Mouse (Mus musculus): Measurements from ENCODE around the gene Kcnt1. TPM values are rescaled to one million over a fixed set of nuclear protein-coding genes. Genes with fewer than 3 reads are reported as not detected.

Gene Kcnt1
- polyA plus RNA-seq, 1 experiment = not detected

Other genes starting within 250 kb of the Kcnt1 start
- not detected in 2 replicates for gene Ccdc183, start 246.1 kb upstream of the Kcnt1 start, polyA plus RNA-seq (2012; ENCODE audit: insufficient read depth, insufficient read length, missing spikeins)
- gene Tmem141, start 241.7 kb upstream of the Kcnt1 start, polyA plus RNA-seq (2012; ENCODE audit: insufficient read depth, insufficient read length, missing spikeins) = 30.9 and 34.5 TPM in 2 replicates
- 6.3 and 7.8 TPM in 2 replicates for gene Fcna, start 235.7 kb upstream of the Kcnt1 start, polyA plus RNA-seq (2012; ENCODE audit: insufficient read depth, insufficient read length, missing spikeins)
- gene Lcn8, start 210.6 kb upstream of the Kcnt1 start, polyA plus RNA-seq (2012; ENCODE audit: insufficient read depth, insufficient read length, missing spikeins) = not detected in 2 replicates
- not detected in 2 replicates for gene Lcn5, start 205.8 kb upstream of the Kcnt1 start, polyA plus RNA-seq (2012; ENCODE audit: insufficient read depth, insufficient read length, missing spikeins)
- gene Lcn6, start 186.9 kb upstream of the Kcnt1 start, polyA plus RNA-seq (2012; ENCODE audit: insufficient read depth, insufficient read length, missing spikeins) = not detected in 2 replicates
- not detected in 2 replicates for gene Lcn10, start 181.0 kb upstream of the Kcnt1 start, polyA plus RNA-seq (2012; ENCODE audit: insufficient read depth, insufficient read length, missing spikeins)
- gene Obp2a, start 163.7 kb upstream of the Kcnt1 start, polyA plus RNA-seq (2012; ENCODE audit: insufficient read depth, insufficient read length, missing spikeins) = not detected in 2 replicates
- gene Bmyc, start 157.0 kb upstream of the Kcnt1 start, polyA plus RNA-seq (2012; ENCODE audit: insufficient read depth, insufficient read length, missing spikeins) = 20.2 and 26.5 TPM in 2 replicates
- not detected in 2 replicates for gene Obp2b, start 126.7 kb upstream of the Kcnt1 start, polyA plus RNA-seq (2012; ENCODE audit: insufficient read depth, insufficient read length, missing spikeins)
- not detected in 2 replicates for gene Lcn3, start 98.2 kb upstream of the Kcnt1 start, polyA plus RNA-seq (2012; ENCODE audit: insufficient read depth, insufficient read length, missing spikeins)
- not detected in 2 replicates for gene Lcn11, start 86.7 kb upstream of the Kcnt1 start, polyA plus RNA-seq (2012; ENCODE audit: insufficient read depth, insufficient read length, missing spikeins)
- gene Gm13539, start 81.5 kb upstream of the Kcnt1 start, polyA plus RNA-seq (2012; ENCODE audit: insufficient read depth, insufficient read length, missing spikeins) = not detected in 2 replicates
- not detected in 2 replicates for gene Glt6d1, start 47.9 kb upstream of the Kcnt1 start, polyA plus RNA-seq (2012; ENCODE audit: insufficient read depth, insufficient read length, missing spikeins)
- gene Lcn9, start 40.6 kb upstream of the Kcnt1 start, polyA plus RNA-seq (2012; ENCODE audit: insufficient read depth, insufficient read length, missing spikeins) = not detected in 2 replicates
- gene Sohlh1, start 16.5 kb upstream of the Kcnt1 start, polyA plus RNA-seq (2012; ENCODE audit: insufficient read depth, insufficient read length, missing spikeins) = not detected in 2 replicates
- 2.4 and 8.2 TPM in 2 replicates for gene Camsap1, start 119.5 kb downstream of the Kcnt1 start, polyA plus RNA-seq (2012; ENCODE audit: insufficient read depth, insufficient read length, missing spikeins)
- 75.9 and 82.1 TPM in 2 replicates for gene Ubac1, start 158.0 kb downstream of the Kcnt1 start, polyA plus RNA-seq (2012; ENCODE audit: insufficient read depth, insufficient read length, missing spikeins)

Data from brown adipose tissue, adult 24 weeks (tissue).